Mouse (Mus musculus) stomach, embryonic 16.5 days (tissue): ENCODE data around the gene Uaca. TPM values are rescaled to one million over a fixed set of nuclear protein-coding genes. Genes with fewer than 3 reads are reported as not detected.
A peak's percentile ranks its signal among the peaks of the same experiment; 100 is the strongest.

ENCODE experiments used
- ATAC-seq: fragments of 200-750 bp; cut with Nextera tagmentation; 2 replicates; pipeline ENCODE4 v1.8.0; 2017; ENCODE audit warnings: moderate number of reproducible peaks, moderate TSS enrichment; ENCODE audit not compliant: insufficient read depth, low FRiP score
- H3K27ac ChIP-seq: fragments of 300-500 bp; sonication (generic); 2 replicates; pipeline ENCODE4 v1.5.1; 2014; ENCODE audit warnings: low read length
- H3K27me3 ChIP-seq: fragments of 300-500 bp; sonication (generic); 2 replicates; pipeline ENCODE4 v1.6.1; 2014; ENCODE audit warnings: low read length, control low read depth, mixed read lengths; ENCODE audit not compliant: control insufficient read depth, insufficient read depth
- H3K36me3 ChIP-seq: fragments of 300-500 bp; sonication (generic); 2 replicates; pipeline ENCODE4 v1.6.1; 2014; ENCODE audit warnings: low read length; ENCODE audit not compliant: control insufficient read depth, insufficient read depth
- H3K4me1 ChIP-seq: fragments of 300-500 bp; sonication (generic); 2 replicates; pipeline ENCODE4 v1.6.1; 2014; ENCODE audit warnings: low read length, control low read depth, mixed read lengths; ENCODE audit not compliant: control insufficient read depth, insufficient read depth
- H3K4me2 ChIP-seq: fragments of 300-500 bp; sonication (generic); 2 replicates; pipeline ENCODE4 v1.6.1; 2014; ENCODE audit warnings: low read depth, low read length, mixed read lengths
- H3K4me3 ChIP-seq: fragments of 300-500 bp; sonication (generic); replicated peaks from 2 replicates; pipeline ENCODE4 v1.5.1; 2014; ENCODE audit warnings: mild to moderate bottlenecking, low read length
- H3K9ac ChIP-seq: fragments of 300-500 bp; sonication (generic); 2 replicates; pipeline ENCODE4 v1.6.1; 2014; ENCODE audit warnings: low read length
- H3K9me3 ChIP-seq: fragments of 300-500 bp; sonication (generic); replicated peaks from 2 replicates; pipeline ENCODE4 v1.6.1; 2016; ENCODE audit warnings: low read length, control low read depth; ENCODE audit not compliant: control insufficient read depth
- WGBS: fragments of 180-500 bp; shearing (Covaris S2); extraction: QIAGEN DNeasy Blood & Tissue Kit; methylation state at CpG from one replicate; pipeline ENCODE4 v1.1.7; 2014; 5-methylcytosine and 5-hydroxymethylcytosine counted together
- polyA plus RNA-seq: library from polyadenylated mRNA; unstranded; fragments of >200 nt; fragmentation: Nextera tagmentation; extraction: Ambion mirVana; gene quantifications from 2 replicates; pipeline ENCODE4 v1.2.1, GENCODE M21; 2015

Uaca gene
- polyA plus RNA-seq, 1 experiment from 2014 or later = 42.0 TPM

GRCm38 (mm10) chr9:60756258-60756657 lies 38.1 kb upstream of the Uaca start:
- Histone ChIP-seq H3K9ac (no peak overlapping the region), H3K4me2 (no peak overlapping the region), H3K4me1 (peaks cover 14% of the 10 kb centered on the region), H3K36me3 (no peaks in the 10 kb centered on the region), H3K27ac (no peak overlapping the region), H3K9me3 (no peaks in the 10 kb centered on the region), H3K27me3 (no peaks in the 10 kb centered on the region), H3K4me3 (no peak overlapping the region)
- ATAC-seq = no peak
- WGBS = 42% methylated on average over 6 of the region's 6 CpGs

- no peak for ATAC-seq
- Histone ChIP-seq H3K27ac (peak overlapping the region; percentile 25; the same call in 1 of the 2 replicates), H3K27me3 (no peaks in the 10 kb centered on the region), H3K36me3 (no peaks in the 10 kb centered on the region), H3K4me3 (no peak overlapping the region), H3K4me2 (no peak overlapping the region), H3K4me1 (peaks cover 14% of the 10 kb centered on the region), H3K9ac (no peak overlapping the region), H3K9me3 (no peaks in the 10 kb centered on the region)
- 58% methylated on average over 15 of the region's 15 CpGs for WGBS
These were observed 37.2 kb upstream of the Uaca start for GRCm38 (mm10) chr9:60756866-60757740.

- no peak overlapping the region; the same call in 1 of the 2 replicates for H3K9ac ChIP-seq
- peaks cover 14% of the 10 kb centered on the region for H3K4me1 ChIP-seq
- no peaks in the 10 kb centered on the region for H3K9me3 ChIP-seq
- no peaks in the 10 kb centered on the region for H3K36me3 ChIP-seq
- H3K4me2 ChIP-seq = no peak overlapping the region
- peak; percentile 73; the same call in 1 of the 2 replicates for ATAC-seq
- no peaks in the 10 kb centered on the region for H3K27me3 ChIP-seq
- WGBS = 18% methylated on average over 5 of the region's 5 CpGs
- peak overlapping the region; percentile 25; the same call in 1 of the 2 replicates for H3K27ac ChIP-seq
- H3K4me3 ChIP-seq = no peak overlapping the region
These were observed 36.5 kb upstream of the Uaca start for GRCm38 (mm10) chr9:60757817-60758216.

- Histone ChIP-seq H3K4me2 (no peak overlapping the region), H3K27ac (no peak overlapping the region), H3K36me3 (no peaks in the 10 kb centered on the region), H3K9ac (no peak overlapping the region), H3K4me3 (no peak overlapping the region), H3K9me3 (no peaks in the 10 kb centered on the region), H3K27me3 (no peaks in the 10 kb centered on the region), H3K4me1 (peaks cover 14% of the 10 kb centered on the region)
- WGBS = 59% methylated on average over 10 of the region's 10 CpGs
- no peak for ATAC-seq
These were observed 34.8 kb upstream of the Uaca start for GRCm38 (mm10) chr9:60759436-60760007.

- H3K36me3 ChIP-seq = no peaks in the 10 kb centered on the region
- 26% methylated on average over 2 of the region's 2 CpGs for WGBS
- no peaks in the 10 kb centered on the region for H3K4me1 ChIP-seq
- no peaks in the 10 kb centered on the region for H3K27me3 ChIP-seq
- H3K27ac ChIP-seq = no peak overlapping the region
- no peak overlapping the region for H3K4me2 ChIP-seq
- H3K4me3 ChIP-seq = no peak overlapping the region
- no peak overlapping the region for H3K9ac ChIP-seq
- no peak for ATAC-seq
- H3K9me3 ChIP-seq = no peaks in the 10 kb centered on the region
These were observed 29.2 kb upstream of the Uaca start for GRCm38 (mm10) chr9:60765181-60765580.

- Histone ChIP-seq H3K9ac (no peak overlapping the region), H3K9me3 (no peaks in the 10 kb centered on the region), H3K27ac (no peak overlapping the region), H3K36me3 (no peaks in the 10 kb centered on the region), H3K27me3 (no peaks in the 10 kb centered on the region), H3K4me2 (no peak overlapping the region), H3K4me3 (no peak overlapping the region), H3K4me1 (no peaks in the 10 kb centered on the region)
- ATAC-seq = no peak
- 66% methylated on average over 9 of the region's 9 CpGs for WGBS
These were observed 25.9 kb upstream of the Uaca start for GRCm38 (mm10) chr9:60768393-60768792.

- no peaks in the 10 kb centered on the region for H3K36me3 ChIP-seq
- H3K4me1 ChIP-seq = no peaks in the 10 kb centered on the region
- no peaks in the 10 kb centered on the region for H3K27me3 ChIP-seq
- H3K9ac ChIP-seq = no peak overlapping the region
- H3K27ac ChIP-seq = no peak overlapping the region
- no peak overlapping the region for H3K4me3 ChIP-seq
- no peak; the same call in 1 of the 2 replicates for ATAC-seq
- 67% methylated on average over 6 of the region's 6 CpGs for WGBS
- no peaks in the 10 kb centered on the region for H3K9me3 ChIP-seq
- H3K4me2 ChIP-seq = no peak overlapping the region
These were observed 24.6 kb upstream of the Uaca start for GRCm38 (mm10) chr9:60769711-60770111.

GRCm38 (mm10) chr9:60773713-60774112 lies 20.6 kb upstream of the Uaca start:
- no peak overlapping the region for H3K9ac ChIP-seq
- ATAC-seq = no peak
- H3K4me3 ChIP-seq = no peak overlapping the region
- no peak overlapping the region for H3K4me2 ChIP-seq
- H3K9me3 ChIP-seq = no peaks in the 10 kb centered on the region
- H3K4me1 ChIP-seq = no peaks in the 10 kb centered on the region
- 88% methylated on average over 2 of the region's 2 CpGs for WGBS
- no peaks in the 10 kb centered on the region for H3K27me3 ChIP-seq
- H3K27ac ChIP-seq = no peak overlapping the region
- H3K36me3 ChIP-seq = no peaks in the 10 kb centered on the region

GRCm38 (mm10) chr9:60776899-60777298 lies 17.4 kb upstream of the Uaca start:
- H3K27ac ChIP-seq = no peak overlapping the region
- H3K4me3 ChIP-seq = no peak overlapping the region
- H3K27me3 ChIP-seq = no peaks in the 10 kb centered on the region
- H3K4me1 ChIP-seq = no peaks in the 10 kb centered on the region
- H3K36me3 ChIP-seq = no peaks in the 10 kb centered on the region
- H3K4me2 ChIP-seq = no peak overlapping the region
- H3K9ac ChIP-seq = no peak overlapping the region
- 78% methylated on average over 9 of the region's 9 CpGs for WGBS
- ATAC-seq = no peak
- H3K9me3 ChIP-seq = no peaks in the 10 kb centered on the region
